Mouse (Mus musculus): ENCODE measurements at regions not wholly inside any gene's neighbourhood (a gene's known extent, or its start where the extent isn't known, plus 50 kb on each side); places are given as distances from the start of the nearest gene placed in this dataset.

GRCm38 (mm10) chr5:106066706-106067105, 190.3 kb downstream of the Zfp326 start:
- DNase-seq (ENCODE audit: extremely low spot score, low spot score), result no peak
- no peak overlapping the region for H3K27ac ChIP-seq
- H3K9me3 ChIP-seq, result peaks cover 12% of the 10 kb centered on the region
- no peak overlapping the region for H3K4me3 ChIP-seq
- H3K4me1 ChIP-seq, result 0 out of 2 replicates have a peak, but pooled peaks cover 9% of the 10 kb centered on the region
- H3K36me3 ChIP-seq (replicated peaks), result no peaks in the 10 kb centered on the region
- H3K27me3 ChIP-seq (ENCODE audit: poor library complexity, severe bottlenecking), result no peaks in the 10 kb centered on the region

- no peak for DNase-seq (ENCODE audit: extremely low spot score, low spot score)
- 0 out of 2 replicates have a peak, but pooled peaks cover 9% of the 10 kb centered on the region for H3K4me1 ChIP-seq
- H3K36me3 ChIP-seq (replicated peaks), result no peaks in the 10 kb centered on the region
- no peaks in the 10 kb centered on the region for H3K27me3 ChIP-seq (ENCODE audit: poor library complexity, severe bottlenecking)
- no peak overlapping the region for H3K27ac ChIP-seq
- peaks cover 12% of the 10 kb centered on the region for H3K9me3 ChIP-seq
- 92% methylated on average over 7 of the region's 7 CpGs for WGBS
- H3K4me3 ChIP-seq, result no peak overlapping the region
Observed at GRCm38 (mm10) chr5:106064366-106064765, 188.0 kb downstream of the Zfp326 start.

GRCm38 (mm10) chr5:106062926-106063325, 186.6 kb downstream of the Zfp326 start:
- H3K4me3 ChIP-seq, result no peak overlapping the region
- WGBS, result 94% methylated on average over 6 of the region's 6 CpGs
- H3K27ac ChIP-seq, result no peak overlapping the region
- H3K4me1 ChIP-seq, result 0 out of 2 replicates have a peak, but pooled peaks cover 9% of the 10 kb centered on the region
- DNase-seq (ENCODE audit: extremely low spot score, low spot score), result no peak
- peaks cover 12% of the 10 kb centered on the region for H3K9me3 ChIP-seq
- no peaks in the 10 kb centered on the region for H3K27me3 ChIP-seq (ENCODE audit: poor library complexity, severe bottlenecking)
- no peaks in the 10 kb centered on the region for H3K36me3 ChIP-seq (replicated peaks)

- WGBS, result 45% methylated on average over 9 of the region's 9 CpGs
Observed at GRCm38 (mm10) chr5:106056631-106057030, 180.3 kb downstream of the Zfp326 start.

GRCm38 (mm10) chr5:106055221-106055620, 178.9 kb downstream of the Zfp326 start:
- no peak for DNase-seq (ENCODE audit: extremely low spot score, low spot score)
- no peaks in the 10 kb centered on the region for H3K36me3 ChIP-seq (replicated peaks)
- no peak overlapping the region for H3K27ac ChIP-seq
- no peak overlapping the region for H3K4me3 ChIP-seq
- H3K4me1 ChIP-seq, result peaks cover 13% of the 10 kb centered on the region; the same call in 1 of the 2 replicates
- H3K9me3 ChIP-seq, result no peaks in the 10 kb centered on the region
- WGBS, result 68% methylated on average over 8 of the region's 8 CpGs
- H3K27me3 ChIP-seq (ENCODE audit: poor library complexity, severe bottlenecking), result no peaks in the 10 kb centered on the region

More at GRCm38 (mm10) chr5:106056631-106057030, 180.3 kb downstream of the Zfp326 start:
- DNase-seq (ENCODE audit: extremely low spot score, low spot score), result no peak
- Histone ChIP-seq H3K27me3 (ENCODE audit: poor library complexity, severe bottlenecking) (no peaks in the 10 kb centered on the region), H3K9me3 (no peaks in the 10 kb centered on the region), H3K4me1 (peaks cover 13% of the 10 kb centered on the region; the same call in 1 of the 2 replicates), H3K4me3 (no peak overlapping the region), H3K27ac (no peak overlapping the region), H3K36me3 (replicated peaks) (no peaks in the 10 kb centered on the region)

- Histone ChIP-seq H3K27me3 (ENCODE audit: poor library complexity, severe bottlenecking) (no peaks in the 10 kb centered on the region), H3K4me3 (no peak overlapping the region), H3K4me1 (0 out of 2 replicates have a peak, but pooled peaks cover 6% of the 10 kb centered on the region), H3K36me3 (replicated peaks) (no peaks in the 10 kb centered on the region), H3K27ac (no peak overlapping the region), H3K9me3 (no peaks in the 10 kb centered on the region)
- DNase-seq (ENCODE audit: extremely low spot score, low spot score), result no peak
- WGBS, result 91% methylated on average over 8 of the region's 8 CpGs
Observed at GRCm38 (mm10) chr5:106051026-106051425, 174.7 kb downstream of the Zfp326 start.

- H3K9me3 ChIP-seq, result no peaks in the 10 kb centered on the region
- DNase-seq (ENCODE audit: extremely low spot score, low spot score), result no peak
- H3K27ac ChIP-seq, result no peak overlapping the region
- H3K27me3 ChIP-seq (ENCODE audit: poor library complexity, severe bottlenecking), result no peaks in the 10 kb centered on the region
- H3K4me3 ChIP-seq, result no peak overlapping the region
- H3K4me1 ChIP-seq, result no peaks in the 10 kb centered on the region
- 89% methylated on average over 12 of the region's 12 CpGs for WGBS
- H3K36me3 ChIP-seq (replicated peaks), result no peaks in the 10 kb centered on the region
Observed at GRCm38 (mm10) chr5:106044878-106045585, 168.7 kb downstream of the Zfp326 start.

GRCm38 (mm10) chr5:106038321-106038720, 162.0 kb downstream of the Zfp326 start:
- Histone ChIP-seq H3K4me3 (no peak overlapping the region), H3K4me1 (peaks cover 4% of the 10 kb centered on the region), H3K9me3 (no peaks in the 10 kb centered on the region), H3K36me3 (replicated peaks) (no peaks in the 10 kb centered on the region), H3K27ac (no peak overlapping the region), H3K27me3 (ENCODE audit: poor library complexity, severe bottlenecking) (no peaks in the 10 kb centered on the region)
- no peak for DNase-seq (ENCODE audit: extremely low spot score, low spot score)
- 96% methylated on average over 18 of the region's 18 CpGs for WGBS

GRCm38 (mm10) chr5:106036176-106036575, 159.8 kb downstream of the Zfp326 start:
- Histone ChIP-seq H3K36me3 (replicated peaks) (no peaks in the 10 kb centered on the region), H3K4me3 (no peak overlapping the region), H3K4me1 (peaks cover 19% of the 10 kb centered on the region), H3K9me3 (no peaks in the 10 kb centered on the region), H3K27ac (no peak overlapping the region), H3K27me3 (ENCODE audit: poor library complexity, severe bottlenecking) (no peaks in the 10 kb centered on the region)
- 49% methylated on average over 6 of the region's 6 CpGs for WGBS
- DNase-seq (ENCODE audit: extremely low spot score, low spot score), result no peak

- Histone ChIP-seq H3K36me3 (replicated peaks) (no peaks in the 10 kb centered on the region), H3K27ac (no peak overlapping the region), H3K4me3 (no peak overlapping the region), H3K4me1 (peaks cover 24% of the 10 kb centered on the region), H3K27me3 (ENCODE audit: poor library complexity, severe bottlenecking) (no peaks in the 10 kb centered on the region), H3K9me3 (no peaks in the 10 kb centered on the region)
- DNase-seq (ENCODE audit: extremely low spot score, low spot score), result no peak
- 71% methylated on average over 4 of the region's 4 CpGs for WGBS
Observed at GRCm38 (mm10) chr5:106032956-106033355, 156.6 kb downstream of the Zfp326 start.

GRCm38 (mm10) chr5:106026861-106027260, 150.5 kb downstream of the Zfp326 start:
- H3K36me3 ChIP-seq (replicated peaks), result no peaks in the 10 kb centered on the region
- H3K4me1 ChIP-seq, result peaks cover 10% of the 10 kb centered on the region
- no peaks in the 10 kb centered on the region for H3K27me3 ChIP-seq (ENCODE audit: poor library complexity, severe bottlenecking)
- no peak overlapping the region for H3K4me3 ChIP-seq
- no peak overlapping the region for H3K27ac ChIP-seq
- DNase-seq (ENCODE audit: extremely low spot score, low spot score), result no peak
- H3K9me3 ChIP-seq, result no peaks in the 10 kb centered on the region
- 65% methylated on average over 2 of the region's 2 CpGs for WGBS

GRCm38 (mm10) chr5:106004292-106004917, 128.0 kb downstream of the Zfp326 start:
- no peak for DNase-seq (ENCODE audit: extremely low spot score, low spot score)
- WGBS, result 61% methylated on average over 16 of the region's 16 CpGs
- Histone ChIP-seq H3K9me3 (no peaks in the 10 kb centered on the region), H3K27ac (no peak overlapping the region), H3K4me3 (no peak overlapping the region), H3K4me1 (peaks cover 24% of the 10 kb centered on the region), H3K36me3 (replicated peaks) (no peaks in the 10 kb centered on the region), H3K27me3 (ENCODE audit: poor library complexity, severe bottlenecking) (peaks cover 34% of the 10 kb centered on the region)

Measured in forebrain, embryonic 10.5 days (tissue).